Mouse (Mus musculus): ENCODE results near the gene Slc34a3. TPM values are rescaled to one million over a fixed set of nuclear protein-coding genes. Genes with fewer than 3 reads are reported as not detected.

The Slc34a3 gene
- total and polyA plus RNA-seq, 3 experiments, result 0.03 to 0.04 TPM; not detected in 1

GRCm38 (mm10) chr2:25184496-25184895 is 49.7 kb downstream of the Slc34a3 start:
- H3K79me2 ChIP-seq (ENCODE audit: control insufficient read depth, insufficient read depth, low read length, poor library complexity), result peaks cover 8% of the 10 kb centered on the region
- no peaks in the 10 kb centered on the region for H3K9me3 ChIP-seq (replicated peaks; ENCODE audit: insufficient read depth, low read length)
- H3K27ac ChIP-seq (ENCODE audit: control insufficient read depth, low read depth, low read length), result no peak overlapping the region
- H3K4me1 ChIP-seq (ENCODE audit: control insufficient read depth in 1 of 2, insufficient read depth in 2 of 2, low read length in 2 of 2), result peaks cover 1 to 11% of the 10 kb centered on the region in 2 experiments; a peak in 3 of 4 replicates
- no peak overlapping the region for H3K4me3 ChIP-seq (ENCODE audit: control insufficient read depth in 1 of 2, insufficient read depth in 1 of 2, low read depth in 2 of 2, low read length in 2 of 2)
- no peak for DNase-seq (ENCODE audit: low read depth, low spot score)
- no peak for TF ChIP-seq E2F4 (IDR thresholded peaks at IDR 0.05; ENCODE audit: borderline replicate concordance, low read depth, low read length)
- TF ChIP-seq TCF12 (IDR thresholded peaks at IDR 0.05; ENCODE audit: low read depth, low read length), result no peak
- no peaks in the 10 kb centered on the region for H3K27me3 ChIP-seq (ENCODE audit: control insufficient read depth in 1 of 2, insufficient read depth in 2 of 2, low read length in 2 of 2)
- no peak overlapping the region for H3K9ac ChIP-seq (ENCODE audit: control insufficient read depth, low read depth, low read length, poor library complexity, severe bottlenecking)
- H3K36me3 ChIP-seq (ENCODE audit: control insufficient read depth in 1 of 2, insufficient read depth in 2 of 2, low read length in 2 of 2), result peaks cover 0 to 5% of the 10 kb centered on the region in 2 experiments; a peak in 2 of 4 replicates

GRCm38 (mm10) chr2:25183336-25183735 is 50.8 kb downstream of the Slc34a3 start:
- no peak for TF ChIP-seq SIN3A (IDR thresholded peaks at IDR 0.05; ENCODE audit: low read length)
- TF ChIP-seq GABPA (IDR thresholded peaks at IDR 0.05; ENCODE audit: low read depth, low read length), result no peak
- no peak for TF ChIP-seq ETS1 (IDR thresholded peaks at IDR 0.05; ENCODE audit: low read depth, low read length)
- no peak for TF ChIP-seq TAL1 (IDR thresholded peaks at IDR 0.05; ENCODE audit: low read length)
- TF ChIP-seq RAD21 (IDR thresholded peaks at IDR 0.05; ENCODE audit: low read depth, low read length), result no peak
- no peak for TF ChIP-seq NRF1 (IDR thresholded peaks at IDR 0.05; ENCODE audit: insufficient read depth, low read depth, low read length, poor library complexity, severe bottlenecking)
- TF ChIP-seq MAFK (IDR thresholded peaks at IDR 0.05; ENCODE audit: borderline replicate concordance, low read depth, low read length), result no peak
- no peak for TF ChIP-seq JUND (IDR thresholded peaks at IDR 0.05; ENCODE audit: low read depth, low read length)
- no peak for TF ChIP-seq MAX (IDR thresholded peaks at IDR 0.05; ENCODE audit: low read length)
- no peak for TF ChIP-seq CTCF (IDR thresholded peaks at IDR 0.05 in 2 of 3, conservative IDR thresholded peaks at IDR 0.05 in 1 of 3; ENCODE audit: control insufficient read depth in 1 of 3, insufficient read depth in 1 of 3, low read depth in 2 of 3, low read length in 3 of 3, poor library complexity in 1 of 3, severe bottlenecking in 1 of 3)
- no peak for TF ChIP-seq USF2 (IDR thresholded peaks at IDR 0.05; ENCODE audit: borderline replicate concordance in 1 of 2, insufficient read depth in 1 of 2, low read depth in 1 of 2, low read length in 2 of 2)
- no peak for TF ChIP-seq NELFE (IDR thresholded peaks at IDR 0.05; ENCODE audit: low read depth, low read length)
- no peak for TF ChIP-seq MYC (IDR thresholded peaks at IDR 0.05; ENCODE audit: low read depth, low read length)
- no peak for TF ChIP-seq RCOR1 (IDR thresholded peaks at IDR 0.05; ENCODE audit: low read depth, low read length)
- TF ChIP-seq ZKSCAN1 (IDR thresholded peaks at IDR 0.05; ENCODE audit: low read depth, low read length), result no peak
- no peak for DNase-seq (ENCODE audit: low read depth, low spot score)
- H3K27ac ChIP-seq (ENCODE audit: control insufficient read depth, low read depth, low read length), result no peak overlapping the region
- H3K36me3 ChIP-seq (ENCODE audit: control insufficient read depth in 1 of 2, insufficient read depth in 2 of 2, low read length in 2 of 2), result peaks cover 0 to 5% of the 10 kb centered on the region in 2 experiments; a peak in 2 of 4 replicates
- no peak overlapping the region; a peak in 1 of 4 replicates for H3K4me3 ChIP-seq (ENCODE audit: control insufficient read depth in 1 of 2, insufficient read depth in 1 of 2, low read depth in 2 of 2, low read length in 2 of 2)
- no peak overlapping the region for H3K9ac ChIP-seq (ENCODE audit: control insufficient read depth, low read depth, low read length, poor library complexity, severe bottlenecking)
- peaks cover 1 to 11% of the 10 kb centered on the region in 2 experiments; a peak in 3 of 4 replicates for H3K4me1 ChIP-seq (ENCODE audit: control insufficient read depth in 1 of 2, insufficient read depth in 2 of 2, low read length in 2 of 2)
- peaks cover 8% of the 10 kb centered on the region for H3K79me2 ChIP-seq (ENCODE audit: control insufficient read depth, insufficient read depth, low read length, poor library complexity)
- H3K27me3 ChIP-seq (ENCODE audit: control insufficient read depth in 1 of 2, insufficient read depth in 2 of 2, low read length in 2 of 2), result no peaks in the 10 kb centered on the region
- no peaks in the 10 kb centered on the region for H3K9me3 ChIP-seq (replicated peaks; ENCODE audit: insufficient read depth, low read length)
